Mouse (Mus musculus): ENCODE data around the gene Sf3b5.
A peak's percentile ranks its signal among the peaks of the same experiment; 100 is the strongest.

DNA sequence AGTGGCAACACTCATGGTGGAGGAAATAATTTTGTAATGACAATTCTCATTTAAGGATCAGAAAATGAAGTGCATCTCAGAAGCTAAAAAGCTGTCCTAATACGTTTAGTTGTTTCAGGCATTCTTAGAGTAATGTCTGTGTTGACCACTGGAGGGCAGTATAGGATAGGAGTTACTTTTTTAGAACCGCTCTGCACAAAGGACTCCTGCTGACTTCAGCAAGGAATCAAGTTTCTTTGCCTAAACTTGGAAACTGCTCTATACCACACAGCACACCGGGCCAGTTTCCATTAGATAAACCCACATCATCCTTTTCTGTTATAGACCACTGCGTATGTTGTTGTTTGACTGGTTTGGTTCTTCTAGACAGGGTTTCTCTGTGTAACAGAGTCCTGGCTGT is 11.4 kb downstream of the Sf3b5 start:
- TF ChIP-seq POLR2A (IDR thresholded peaks at IDR 0.05; ENCODE audit: extremely low read depth, insufficient read depth, low read length) (no peak), CTCF (IDR thresholded peaks at IDR 0.05; ENCODE audit: low read depth, low read length) (peak; percentile 60)

All from liver, adult 2 months (tissue).